Comparison of ENCODE assay signal across 8 mouse cellular contexts in genomic region chr11:32321196-32321565, GRCm38 (mm10). TPM values are rescaled to one million over a fixed set of nuclear protein-coding genes. Genes with fewer than 3 reads are reported as not detected.
DNase-seq lines count a peak whose midpoint lies in the region; ATAC-seq lines count a peak whose summit lies in the region.

No protein-coding gene starts in this region.

- H3K27me3 ChIP-seq in hindbrain, embryonic 11.5 days (ENCODE audit: control insufficient read depth, insufficient read depth, low read length), result no peaks in the 10 kb centered on the region
- H3K27me3 ChIP-seq in hindbrain, embryonic 13.5 days, result no peaks in the 10 kb centered on the region
- H3K27me3 ChIP-seq in heart, embryonic 12.5 days (replicated peaks), result no peaks in the 10 kb centered on the region

- no peaks in the 10 kb centered on the region for H3K9me3 ChIP-seq in hindbrain, embryonic 11.5 days (ENCODE audit: control insufficient read depth, low read length)
- H3K9me3 ChIP-seq in hindbrain, embryonic 13.5 days, result no peaks in the 10 kb centered on the region
- H3K9me3 ChIP-seq in heart, embryonic 12.5 days (replicated peaks), result no peaks in the 10 kb centered on the region

- H3K4me3 ChIP-seq in hindbrain, embryonic 11.5 days (ENCODE audit: low read depth, low read length), result no peak overlapping the region
- H3K4me3 ChIP-seq in hindbrain, embryonic 13.5 days, result no peak overlapping the region
- no peak overlapping the region for H3K4me3 ChIP-seq in heart, embryonic 12.5 days

- peak; percentile 80 for DNase-seq in hindbrain, embryonic 11.5 days (ENCODE audit: low spot score)
- DNase-seq in adrenal gland, adult 8-10 months, result peak; percentile 42
- DNase-seq in embryo, embryonic 10.5 days (ENCODE audit: low spot score), result peak; percentile 76
- peak; percentile 45 to 69 for DNase-seq in layer of hippocampus, postnatal 14 days (ENCODE audit: low spot score in 2 of 2)
- peak; percentile 69 to 73 for DNase-seq in lung, postnatal 4 days
- DNase-seq in spleen, postnatal 14 days (ENCODE audit: low spot score in 2 of 2), result peak; percentile 61 to 73

- H3K4me2 ChIP-seq in hindbrain, embryonic 11.5 days (replicated peaks; ENCODE audit: low read depth, low read length), result no peak overlapping the region
- H3K4me2 ChIP-seq in hindbrain, embryonic 13.5 days, result no peak overlapping the region
- H3K4me2 ChIP-seq in heart, embryonic 12.5 days, result no peak overlapping the region

- no peaks in the 10 kb centered on the region for H3K36me3 ChIP-seq in hindbrain, embryonic 11.5 days (ENCODE audit: control insufficient read depth, insufficient read depth, low read length)
- no peaks in the 10 kb centered on the region for H3K36me3 ChIP-seq in hindbrain, embryonic 13.5 days
- H3K36me3 ChIP-seq in heart, embryonic 12.5 days, result no peaks in the 10 kb centered on the region

- WGBS in hindbrain, embryonic 11.5 days, result 45% methylated on average over 8 of the region's 8 CpGs
- WGBS in hindbrain, embryonic 13.5 days, result 39% methylated on average over 8 of the region's 8 CpGs
- 35% methylated on average over 8 of the region's 8 CpGs for WGBS in heart, embryonic 12.5 days

- no peak overlapping the region for H3K9ac ChIP-seq in hindbrain, embryonic 11.5 days (ENCODE audit: low read depth, low read length)
- no peak overlapping the region for H3K9ac ChIP-seq in hindbrain, embryonic 13.5 days
- H3K9ac ChIP-seq in heart, embryonic 12.5 days, result no peak overlapping the region

- no peak overlapping the region for H3K27ac ChIP-seq in hindbrain, embryonic 11.5 days (ENCODE audit: low read depth, low read length)
- no peak overlapping the region for H3K27ac ChIP-seq in hindbrain, embryonic 13.5 days
- H3K27ac ChIP-seq in heart, embryonic 12.5 days (ENCODE audit: poor library complexity, severe bottlenecking), result no peak overlapping the region

- H3K4me1 ChIP-seq in hindbrain, embryonic 11.5 days (replicated peaks; ENCODE audit: control insufficient read depth, insufficient read depth, low read length), result no peaks in the 10 kb centered on the region
- H3K4me1 ChIP-seq in hindbrain, embryonic 13.5 days (replicated peaks), result peaks cover 3% of the 10 kb centered on the region; the same call in 1 of the 2 replicates
- H3K4me1 ChIP-seq in heart, embryonic 12.5 days (replicated peaks), result peaks cover 9% of the 10 kb centered on the region; the same call in 1 of the 2 replicates

- 0 out of 2 replicates have a peak, but pooled peaks have one; percentile 35 for ATAC-seq in hindbrain, embryonic 11.5 days (ENCODE audit: low FRiP score)
- no peak for ATAC-seq in hindbrain, embryonic 13.5 days (ENCODE audit: low FRiP score)
- ATAC-seq in heart, embryonic 12.5 days (ENCODE audit: insufficient number of reproducible peaks, low FRiP score), result 0 out of 2 replicates have a peak, but pooled peaks have one; percentile 31

RNA-seq across cellular contexts. Expression of gene Hbq1a, which starts 21.3 kb away (rescaled TPM):
- not detected in 2 replicates for polyA plus RNA-seq in hindbrain, embryonic 11.5 days (2014; fragmentation: Nextera tagmentation; extraction: Ambion mirVana)
- 0.91 and 1.3 TPM in 2 replicates for polyA plus RNA-seq in hindbrain, embryonic 13.5 days (2015; fragmentation: Nextera tagmentation; extraction: Ambion mirVana)
- total RNA-seq in adrenal gland, adult 8-10 months (2022), result under 1 TPM in 1 of 4 experiments, not detected in 3; 0.54 TPM
- 2.5 and 2.8 TPM in 2 replicates for polyA plus RNA-seq in heart, embryonic 12.5 days (2016; fragmentation: Nextera tagmentation; extraction: Ambion mirVana)
- under 1 TPM; 0.93 to 0.99 TPM for total RNA-seq in layer of hippocampus, postnatal 14 days (2021)

RNA-seq across cellular contexts. Expression of gene Hba-a2, which starts 24.9 kb away (rescaled TPM):
- 5,394 and 5,453 TPM in 2 replicates for polyA plus RNA-seq in hindbrain, embryonic 11.5 days (2014; fragmentation: Nextera tagmentation; extraction: Ambion mirVana)
- polyA plus RNA-seq in hindbrain, embryonic 13.5 days (2015; fragmentation: Nextera tagmentation; extraction: Ambion mirVana), result 5,965 and 6,511 TPM in 2 replicates
- total RNA-seq in adrenal gland, adult 8-10 months (2022), result 1,000 to 10,000 TPM in 1 of 4 experiments, 100 to 1,000 TPM in 3; 528 to 1,532 (median 627) TPM
- polyA plus RNA-seq in heart, embryonic 12.5 days (2016; fragmentation: Nextera tagmentation; extraction: Ambion mirVana), result 25,253 and 27,825 TPM in 2 replicates
- 100 to 1,000 TPM; 397 to 459 TPM for total RNA-seq in layer of hippocampus, postnatal 14 days (2021)

RNA-seq across cellular contexts. Expression of gene Sh3pxd2b, which starts 26.4 kb away (rescaled TPM):
- 21.1 and 24.2 TPM in 2 replicates for polyA plus RNA-seq in hindbrain, embryonic 11.5 days (2014; fragmentation: Nextera tagmentation; extraction: Ambion mirVana)
- polyA plus RNA-seq in hindbrain, embryonic 13.5 days (2015; fragmentation: Nextera tagmentation; extraction: Ambion mirVana), result 21.3 and 23.1 TPM in 2 replicates
- 10 to 100 TPM in 2 of 4 experiments, 1 to 10 TPM in 2; 5.6 to 10.8 (median 8.8) TPM for total RNA-seq in adrenal gland, adult 8-10 months (2022)
- polyA plus RNA-seq in heart, embryonic 12.5 days (2016; fragmentation: Nextera tagmentation; extraction: Ambion mirVana), result 16.5 and 17.6 TPM in 2 replicates
- 10 to 100 TPM; 18.9 to 22.6 TPM for total RNA-seq in layer of hippocampus, postnatal 14 days (2021)

RNA-seq across cellular contexts. Expression of gene Hbq1b, which starts 34.4 kb away (rescaled TPM):
- 6.7 and 7.2 TPM in 2 replicates for polyA plus RNA-seq in hindbrain, embryonic 11.5 days (2014; fragmentation: Nextera tagmentation; extraction: Ambion mirVana)
- polyA plus RNA-seq in hindbrain, embryonic 13.5 days (2015; fragmentation: Nextera tagmentation; extraction: Ambion mirVana), result 0.68 and 1.4 TPM in 2 replicates
- not detected for total RNA-seq in adrenal gland, adult 8-10 months (2022)
- 15.7 and 18.1 TPM in 2 replicates for polyA plus RNA-seq in heart, embryonic 12.5 days (2016; fragmentation: Nextera tagmentation; extraction: Ambion mirVana)
- 1 to 10 TPM; 2.3 to 3.3 TPM for total RNA-seq in layer of hippocampus, postnatal 14 days (2021)

RNA-seq across cellular contexts. Expression of gene Hba-a1, which starts 37.9 kb away (rescaled TPM):
- 2,798 and 2,861 TPM in 2 replicates for polyA plus RNA-seq in hindbrain, embryonic 11.5 days (2014; fragmentation: Nextera tagmentation; extraction: Ambion mirVana)
- 2,436 and 2,656 TPM in 2 replicates for polyA plus RNA-seq in hindbrain, embryonic 13.5 days (2015; fragmentation: Nextera tagmentation; extraction: Ambion mirVana)
- 1,000 to 10,000 TPM in 1 of 4 experiments, 100 to 1,000 TPM in 3; 803 to 2,295 (median 899) TPM for total RNA-seq in adrenal gland, adult 8-10 months (2022)
- 11,592 and 12,808 TPM in 2 replicates for polyA plus RNA-seq in heart, embryonic 12.5 days (2016; fragmentation: Nextera tagmentation; extraction: Ambion mirVana)
- 100 to 1,000 TPM; 527 to 541 TPM for total RNA-seq in layer of hippocampus, postnatal 14 days (2021)
